Mouse (Mus musculus) left cerebral cortex, postnatal 14 days (tissue): ENCODE data around the gene Cngb1. TPM values are rescaled to one million over a fixed set of nuclear protein-coding genes. Genes with fewer than 3 reads are reported as not detected.

Experiments used
- DNase-seq, 2 experiments: peaks; one replicate each; pipeline ENCODE4 v3.0.0; 2021 to 2022; ENCODE audit warnings: low spot score in 2 of 2, mixed read lengths in 1 of 2
- intact Hi-C: fragments of 180-260 bp; cut with DNase I; formaldehyde crosslinking; loops from one replicate; pipeline ENCODE4 v1.15.1; 2025
- long read RNA-seq, 2 experiments: library from polyadenylated mRNA; stranded (forward); transcript quantifications; one replicate each; pipeline ENCODE4 v2.0.0; 2021
- total RNA-seq, 2 experiments: library from RNA; stranded (reverse); gene quantifications; 2 replicates each; pipeline ENCODE4 v1.2.3; 2021

Gene Cngb1
- 1 to 10 TPM in 1 of 2 experiments, under 1 TPM in 1; 0.97 to 1.3 TPM for total RNA-seq
- long read RNA-seq, experiment 1: 0 reads
- long read RNA-seq, experiment 2: 0 reads

- DNase-seq: no peak
- intact Hi-C loops: no loop called here
Observed at GRCm38 (mm10) chr8:95306431-95306830, at the start of gene Cngb1. Gene Cngb1, minus strand, starts transcription at chr8:95306585.

GRCm38 (mm10) chr8:95354606-95355005 lies 48.2 kb upstream of the Cngb1 start:
- intact Hi-C loops: loop anchor here (5.0 kb wide), 1 partner anchor 133 kb away; no protein-coding TSS in a partner anchor
- no peak for DNase-seq

GRCm38 (mm10) chr8:95352871-95353866 lies 46.8 kb upstream of the Cngb1 start:
- intact Hi-C loops: loop anchor here (2.0 to 5.0 kb wide), 2 partner anchors 82 to 134 kb away; partner anchors contain the start of gene Cfap20
- peak; percentile 14 to 22 for DNase-seq

GRCm38 (mm10) chr8:95352151-95352870 lies 45.9 kb upstream of the Cngb1 start, which contains the start of gene Mmp15:
Gene Mmp15, plus strand, starts transcription at chr8:95352268.
- DNase-seq: peak; percentile 49 to 67
- intact Hi-C loops: loop anchor here (2.0 to 5.0 kb wide), 2 partner anchors 82 to 135 kb away; partner anchors contain the start of gene Cfap20

GRCm38 (mm10) chr8:95351461-95351860 lies 45.1 kb upstream of the Cngb1 start:
- DNase-seq: peak in 1 of 2 experiments; percentile 61
- intact Hi-C loops: loop anchor here (5.0 kb wide), 1 partner anchor 136 kb away; no protein-coding TSS in a partner anchor

- DNase-seq: peak; percentile 90 to 91
- intact Hi-C loops: loop anchor here (5.0 kb wide), 3 partner anchors 103 to 348 kb away; no protein-coding TSS in a partner anchor
Observed at GRCm38 (mm10) chr8:95348811-95349630, 42.6 kb upstream of the Cngb1 start.

GRCm38 (mm10) chr8:95348356-95348755 lies 42.0 kb upstream of the Cngb1 start:
- intact Hi-C loops: loop anchor here (5.0 kb wide), 3 partner anchors 104 to 349 kb away; no protein-coding TSS in a partner anchor

GRCm38 (mm10) chr8:95346643-95347545 lies 40.5 kb upstream of the Cngb1 start:
- intact Hi-C loops: loop anchor here (5.0 kb wide), 3 partner anchors 105 to 350 kb away; no protein-coding TSS in a partner anchor
- DNase-seq: peak; percentile 90 to 94

More at GRCm38 (mm10) chr8:95348356-95348755, 42.0 kb upstream of the Cngb1 start:
- no peak for DNase-seq

- DNase-seq: no peak
- intact Hi-C loops: loop anchor here (5.0 kb wide), 3 partner anchors 108 to 353 kb away; no protein-coding TSS in a partner anchor
Observed at GRCm38 (mm10) chr8:95344668-95345067, 38.3 kb upstream of the Cngb1 start.

- intact Hi-C loops: no loop called here
- no peak for DNase-seq
Observed at GRCm38 (mm10) chr8:95341721-95342120, 35.3 kb upstream of the Cngb1 start.

- intact Hi-C loops: no loop called here
- DNase-seq: no peak
Observed at GRCm38 (mm10) chr8:95336363-95336762, 30.0 kb upstream of the Cngb1 start.

GRCm38 (mm10) chr8:95335706-95336105 lies 29.3 kb upstream of the Cngb1 start:
- intact Hi-C loops: no loop called here
- no peak for DNase-seq

GRCm38 (mm10) chr8:95332437-95333199 lies 26.2 kb upstream of the Cngb1 start:
- intact Hi-C loops: no loop called here
- no peak for DNase-seq

- DNase-seq: peak; percentile 91 to 96
- intact Hi-C loops: loop anchor here (1.0 kb wide), 1 partner anchor 78 kb away; no protein-coding TSS in a partner anchor
Observed at GRCm38 (mm10) chr8:95331720-95332436, 25.5 kb upstream of the Cngb1 start, which contains the start of the genes Zfp319 and Usb1. Gene Zfp319, minus strand, starts transcription at chr8:95331950. Gene Usb1, plus strand, starts transcription at chr8:95332284.

GRCm38 (mm10) chr8:95331156-95331719 lies 24.9 kb upstream of the Cngb1 start:
- no peak for DNase-seq
- intact Hi-C loops: loop anchor here (1.0 kb wide), 1 partner anchor 77 kb away; no protein-coding TSS in a partner anchor

- intact Hi-C loops: no loop called here
Observed at GRCm38 (mm10) chr8:95330367-95330766, 24.0 kb upstream of the Cngb1 start.

More at GRCm38 (mm10) chr8:95330367-95330766, 24.0 kb upstream of the Cngb1 start:
- no peak for DNase-seq
